Mouse (Mus musculus) gastrocnemius, postnatal 36 days (tissue): ENCODE measurements around the gene Dyrk1a. TPM values are rescaled to one million over a fixed set of nuclear protein-coding genes. Genes with fewer than 3 reads are reported as not detected.

Experiments used
- DNase-seq, 2 experiments: peaks; one replicate each; pipeline ENCODE4 v3.0.0; 2022
- intact Hi-C: fragments of 180-260 bp; cut with DNase I; formaldehyde crosslinking; loops from one replicate; pipeline ENCODE4 v1.15.1; 2025
- long read RNA-seq, 2 experiments: library from polyadenylated mRNA; stranded (forward); transcript quantifications; one replicate each; pipeline ENCODE4 v2.0.0; 2021
- total RNA-seq, 2 experiments: library from RNA; stranded (reverse); gene quantifications; 2 replicates each; pipeline ENCODE4 v1.2.3; 2021

Gene Dyrk1a
- total RNA-seq = 10 to 100 TPM; 78.6 to 82.9 TPM
- long read RNA-seq, experiment 1, full-length matches to known transcripts = 3 of 18 reads
- long read RNA-seq, experiment 1, partial matches to known transcripts = 0 of 18 reads
- long read RNA-seq, experiment 1, other reads (novel, unspliced or antisense) = 15 of 18 reads
- long read RNA-seq, experiment 2, partial matches to known transcripts = 3 of 23 reads
- long read RNA-seq, experiment 2, other reads (novel, unspliced or antisense) = 20 of 23 reads

DNA sequence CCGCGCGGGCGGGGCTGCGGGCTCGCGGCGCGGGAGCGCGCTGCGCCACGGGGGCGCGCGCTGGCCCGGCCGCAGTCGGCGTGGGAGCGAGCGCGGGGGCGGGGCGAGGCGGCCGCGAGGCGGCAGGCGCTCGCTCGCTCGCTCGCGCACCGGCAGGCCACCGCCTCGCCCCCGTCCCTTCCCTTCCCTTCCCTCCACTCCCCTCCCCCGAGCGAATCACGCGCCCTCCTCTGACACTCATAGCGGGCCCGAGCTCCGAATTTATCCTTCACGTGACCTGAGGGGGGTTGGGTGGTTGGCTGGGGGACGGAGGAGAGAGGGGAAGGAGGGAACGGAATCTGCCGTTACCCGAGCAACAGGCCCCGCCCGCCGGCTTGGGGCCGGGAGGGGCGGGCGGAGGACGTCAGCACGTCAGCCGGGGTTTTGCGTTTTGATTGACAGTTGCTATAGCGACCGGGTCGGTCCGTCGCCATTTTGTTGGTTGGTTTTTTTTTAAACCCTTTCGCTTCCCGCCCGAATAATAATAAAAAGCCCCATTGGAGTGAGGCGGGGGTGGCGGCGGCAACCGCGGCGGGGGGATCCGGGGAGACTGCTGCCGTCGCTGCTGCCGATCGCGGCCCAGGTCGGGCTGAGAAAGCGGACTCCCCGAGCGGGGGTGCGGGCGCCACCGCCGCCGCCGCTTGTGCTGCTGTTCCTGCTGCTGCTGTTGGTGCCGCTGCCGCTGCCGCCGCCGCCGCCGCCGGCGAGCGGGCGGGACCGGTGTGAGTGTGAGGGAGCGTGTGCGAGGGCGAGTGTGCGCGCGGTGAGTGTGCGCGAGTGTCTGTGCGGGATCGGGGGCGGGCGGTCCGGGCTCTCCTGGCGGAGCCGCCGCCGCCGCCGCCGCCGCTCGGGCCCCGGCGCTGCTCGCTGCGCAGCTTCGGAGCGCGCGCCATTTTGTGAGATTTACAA is at the start of gene Dyrk1a:
TSS of gene Dyrk1a (plus strand) at position 782 of the 948 bp plus-strand sequence.
- DNase-seq = peak; percentile 96 to 99
- intact Hi-C loops = loop anchor here (2.0 kb wide), 2 partner anchors 43 to 49 kb away; partner anchors contain the start of gene Vps26c

DNA sequence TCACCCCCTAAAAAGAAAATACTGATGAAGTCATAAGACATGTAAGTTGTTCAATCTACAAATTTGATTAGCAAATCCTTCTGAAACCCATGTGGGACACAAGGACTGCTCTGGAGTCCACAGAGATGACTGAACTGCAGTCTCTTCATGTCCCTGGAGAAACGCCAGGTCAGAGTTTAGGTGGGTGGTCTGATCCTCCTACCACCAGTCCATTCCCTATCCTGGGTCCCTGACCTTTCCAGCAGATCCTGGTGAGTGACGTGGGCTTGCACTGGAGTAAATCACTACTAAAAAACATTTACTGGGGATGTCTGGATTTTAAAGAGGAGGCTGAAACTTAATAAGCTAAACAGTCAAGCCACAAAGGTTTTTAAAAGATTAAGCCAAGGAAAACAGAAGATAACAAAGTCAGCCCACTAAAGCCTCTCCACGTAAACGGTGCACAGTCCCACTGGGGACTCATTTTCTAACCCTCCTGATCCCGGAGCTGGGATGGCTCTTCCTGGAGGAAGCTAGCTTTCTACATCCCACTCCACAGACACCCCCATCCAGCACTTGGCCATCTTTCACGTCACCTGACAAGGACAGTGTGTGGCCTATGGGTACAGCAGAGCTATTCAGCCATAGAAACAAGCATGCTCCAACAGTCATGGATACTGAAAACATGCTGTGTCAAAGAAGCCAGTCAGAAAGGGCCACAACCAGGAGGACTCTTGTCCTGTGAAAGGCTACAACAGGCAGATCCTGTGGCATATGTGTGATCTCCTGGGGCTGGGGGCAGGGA is 46.0 kb upstream of the Dyrk1a start:
- DNase-seq = no peak
- intact Hi-C loops = no loop called here

DNA sequence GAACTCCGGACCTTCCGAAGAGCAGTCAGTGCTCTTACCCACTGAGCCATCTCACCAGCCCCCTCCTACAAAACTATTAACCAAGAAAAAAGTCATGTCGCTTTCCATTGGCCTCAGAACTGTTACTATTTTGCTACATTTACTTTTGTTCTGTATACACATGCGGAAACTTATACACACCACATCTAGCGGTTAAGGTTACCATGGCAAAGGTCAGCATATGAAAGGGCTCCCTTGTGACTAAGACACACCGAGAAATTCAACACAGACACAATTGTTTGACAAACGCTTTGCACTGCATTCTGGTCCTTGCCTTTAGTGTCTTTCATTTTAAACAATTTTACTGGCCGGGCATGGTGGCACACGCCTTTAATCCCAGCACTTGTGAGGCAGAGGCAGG is 45.1 kb upstream of the Dyrk1a start:
- intact Hi-C loops = no loop called here
- no peak for DNase-seq

DNA sequence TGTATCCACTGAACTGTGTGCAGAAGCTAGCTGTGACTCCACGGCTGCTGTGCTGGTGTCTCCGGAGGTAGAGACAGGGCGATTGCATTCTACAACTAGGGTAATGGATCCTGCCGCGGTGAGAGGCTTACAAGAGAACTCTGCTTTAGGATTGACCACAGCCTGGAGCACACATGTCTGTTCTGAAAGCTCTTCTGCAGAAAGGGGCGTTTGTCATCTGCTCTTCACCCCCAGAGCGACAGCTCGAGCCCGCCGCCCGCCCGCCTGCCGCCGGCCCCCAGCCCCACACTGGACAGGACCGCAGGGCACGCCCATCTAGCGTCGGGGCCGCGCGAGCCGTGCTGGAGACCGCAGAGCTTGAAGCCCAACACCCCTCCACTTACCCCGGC is 43.9 kb upstream of the Dyrk1a start:
- DNase-seq = no peak
- intact Hi-C loops = loop anchor here (2.0 kb wide), 1 partner anchor 43 kb away; no protein-coding TSS in a partner anchor

DNA sequence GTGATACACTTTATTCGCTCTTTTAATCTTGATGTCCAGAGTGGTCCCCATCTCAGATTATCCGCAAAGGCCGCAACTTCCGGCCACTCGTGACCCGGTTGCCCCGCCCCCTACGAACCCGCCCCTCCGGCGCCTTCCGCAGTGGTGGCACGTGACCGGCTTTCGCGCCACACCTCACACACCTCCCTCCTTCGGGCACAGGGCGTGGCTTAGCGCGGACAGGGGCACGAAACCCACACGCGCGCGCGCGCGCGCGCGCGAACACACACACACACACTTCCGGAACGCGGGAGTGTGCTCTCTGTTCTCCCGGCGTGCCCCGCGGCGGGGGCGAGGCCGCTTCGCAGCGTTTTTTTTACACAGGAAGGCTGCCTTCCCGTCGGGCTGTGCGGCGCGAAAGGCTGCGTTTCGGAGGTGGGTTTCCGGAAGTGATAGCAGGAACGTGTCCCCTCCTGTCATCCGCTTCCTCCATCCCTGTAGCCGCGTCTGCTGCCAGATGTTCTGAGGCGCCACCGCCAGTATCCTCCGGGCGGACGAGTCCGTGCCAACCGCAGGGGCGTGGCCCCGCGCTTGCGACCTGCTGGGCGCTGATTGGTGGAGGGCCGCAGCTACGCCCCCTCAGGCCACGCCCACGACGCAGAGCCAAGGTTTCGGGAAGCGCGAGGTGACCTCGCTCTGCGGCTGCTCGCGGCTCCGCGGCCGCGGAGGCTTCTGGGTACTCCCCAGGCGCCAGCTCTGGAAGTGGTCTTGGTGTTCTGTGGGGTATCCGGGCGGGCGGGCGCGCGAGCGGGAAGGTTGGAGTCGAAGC is 43.3 kb upstream of the Dyrk1a start, which contains the start of gene Vps26c:
TSS of gene Vps26c (minus strand) at position 487 of the 808 bp plus-strand sequence.
- intact Hi-C loops = loop anchor here (2.0 kb wide), 1 partner anchor 42 kb away; no protein-coding TSS in a partner anchor
- DNase-seq = peak; percentile 97

DNA sequence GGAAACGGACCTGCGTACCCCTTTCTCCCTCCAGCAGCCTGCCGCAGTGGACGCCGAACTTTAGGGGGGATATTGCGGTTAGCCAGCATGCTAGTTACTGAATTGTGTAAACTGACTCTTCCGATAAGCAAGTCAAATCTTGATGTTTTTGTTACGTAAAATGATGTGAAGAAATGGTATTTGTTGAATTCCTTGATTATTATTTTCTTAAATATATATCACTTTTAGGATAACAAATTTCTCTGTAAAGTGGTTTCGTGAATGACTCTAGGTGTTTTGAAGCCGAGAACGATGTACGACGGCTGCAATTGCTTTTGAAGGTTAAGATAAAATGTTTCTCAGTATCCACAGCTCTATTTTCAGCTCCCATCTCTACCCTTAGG is 42.7 kb upstream of the Dyrk1a start:
- intact Hi-C loops = loop anchor here (2.0 kb wide), 1 partner anchor 42 kb away; no protein-coding TSS in a partner anchor

DNA sequence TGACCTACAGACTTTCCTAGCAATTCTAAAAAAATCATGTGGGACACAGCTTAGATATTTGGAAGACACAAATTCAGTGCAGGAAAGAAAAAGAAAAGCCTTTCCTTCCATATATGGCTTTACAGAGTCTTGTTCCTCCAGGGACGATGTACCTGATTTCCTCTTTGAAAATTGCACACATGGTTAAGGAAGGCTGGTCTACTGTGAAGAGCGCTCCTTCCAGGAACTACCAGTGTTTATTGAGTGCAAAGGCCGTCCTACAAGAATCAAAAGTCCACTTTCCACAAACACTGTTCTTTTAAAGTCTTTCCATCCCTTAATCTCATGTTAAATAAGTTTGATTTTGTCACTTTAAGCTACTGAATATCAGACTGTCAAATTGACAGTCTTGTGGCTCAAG is 42.3 kb upstream of the Dyrk1a start:
- no peak for DNase-seq
- intact Hi-C loops = loop anchor here (2.0 kb wide), 1 partner anchor 41 kb away; no protein-coding TSS in a partner anchor

More for the DNA sequence above, 42.7 kb upstream of the Dyrk1a start:
- no peak for DNase-seq

DNA sequence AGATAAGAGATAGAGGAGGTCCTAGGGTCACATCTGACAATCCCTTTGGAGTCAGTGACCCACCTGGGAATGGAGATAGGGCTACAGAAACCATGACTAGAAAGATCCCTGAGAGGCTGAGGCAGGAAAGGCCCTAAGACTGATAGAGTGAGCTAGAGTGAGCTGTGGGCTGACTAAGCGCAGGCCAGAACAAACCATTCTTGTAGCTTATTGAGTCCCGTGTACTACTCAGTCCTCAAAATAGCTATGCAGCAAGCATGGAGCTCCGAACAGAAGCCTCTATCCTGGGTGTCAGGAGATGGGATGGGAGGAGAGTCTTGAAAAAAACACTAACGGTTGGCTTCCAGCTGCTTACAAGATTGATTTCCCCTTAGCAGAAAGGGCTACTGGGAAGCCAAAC is 38.5 kb upstream of the Dyrk1a start:
- intact Hi-C loops = loop anchor here (5.0 kb wide), 1 partner anchor 86 kb away; no protein-coding TSS in a partner anchor

DNA sequence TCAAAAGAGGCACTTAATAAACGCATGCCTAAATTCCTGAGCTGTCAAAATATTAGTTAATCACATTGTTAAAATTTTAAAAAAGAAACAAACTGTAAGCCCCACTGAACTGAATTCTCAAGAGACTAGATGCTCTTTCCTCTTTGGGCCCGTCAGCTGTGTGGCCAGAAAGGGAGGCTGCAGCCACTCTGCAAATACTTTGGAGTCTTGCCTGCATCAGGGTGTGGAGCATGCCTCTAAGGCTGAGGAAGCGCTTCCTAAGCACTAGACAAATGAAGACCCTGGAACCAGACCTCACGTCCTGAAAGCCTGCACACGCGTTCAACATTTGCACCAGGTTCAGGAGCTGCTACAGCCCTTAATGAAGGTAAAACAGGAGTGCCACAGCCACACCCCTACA is 36.1 kb upstream of the Dyrk1a start:
- no peak for DNase-seq
- intact Hi-C loops = loop anchor here (5.0 kb wide), 1 partner anchor 84 kb away; no protein-coding TSS in a partner anchor

More for the DNA sequence above, 38.5 kb upstream of the Dyrk1a start:
- no peak for DNase-seq

DNA sequence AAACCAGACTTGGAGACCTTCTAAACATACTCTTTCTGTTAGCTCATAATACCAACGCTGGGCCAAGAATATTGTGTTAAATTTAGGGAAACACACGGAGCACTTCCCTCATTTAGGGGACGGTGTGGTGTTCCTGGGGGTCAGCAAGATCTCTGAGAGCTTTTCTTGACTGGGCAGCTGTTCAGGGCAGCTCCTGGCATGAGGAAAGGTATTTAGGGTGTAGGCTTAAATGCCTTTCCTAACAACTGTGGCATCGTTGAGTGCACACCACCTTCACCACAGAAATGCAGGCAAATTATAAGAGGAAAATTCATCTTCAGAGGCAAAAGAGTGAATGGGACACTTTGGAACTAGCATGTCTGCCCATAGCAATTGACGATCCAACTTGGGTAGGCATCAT is 34.1 kb upstream of the Dyrk1a start:
- DNase-seq = no peak
- intact Hi-C loops = no loop called here

DNA sequence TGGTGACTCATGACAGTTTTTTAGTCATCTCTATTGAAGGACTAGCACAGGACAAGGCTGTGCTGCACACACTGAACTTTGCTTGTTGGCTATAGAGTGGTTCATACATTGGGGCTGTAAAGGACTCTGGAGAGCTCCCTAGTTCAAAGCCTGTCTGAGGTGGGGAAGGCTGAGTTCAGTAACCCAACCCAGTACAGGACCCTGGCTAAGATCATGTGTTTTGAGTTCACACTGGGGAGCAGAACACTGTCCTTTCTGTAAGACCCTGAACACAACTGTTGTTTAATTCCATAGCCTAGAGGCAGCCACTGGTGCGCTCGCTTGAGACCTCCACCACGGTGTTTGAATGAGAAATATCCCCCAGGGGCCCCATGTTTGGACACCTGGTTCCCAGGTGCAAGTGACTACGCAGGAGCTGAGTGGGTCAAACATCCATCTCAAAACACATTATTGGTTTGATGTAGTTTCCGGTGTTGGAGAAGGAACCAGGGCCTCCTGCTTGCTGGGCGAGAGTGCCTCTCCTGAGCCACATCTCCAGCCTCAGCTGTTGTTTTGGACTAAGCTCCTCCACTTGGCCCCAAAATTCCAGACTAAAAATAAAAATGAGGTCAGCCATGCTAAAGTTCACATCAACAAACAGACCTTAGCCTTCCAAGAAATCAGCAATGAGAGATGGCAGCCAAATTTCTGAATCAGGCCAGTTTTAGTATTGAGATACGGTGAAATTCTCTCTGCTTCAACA is 33.2 kb upstream of the Dyrk1a start:
- intact Hi-C loops = no loop called here
- peak; percentile 40 to 44 for DNase-seq

DNA sequence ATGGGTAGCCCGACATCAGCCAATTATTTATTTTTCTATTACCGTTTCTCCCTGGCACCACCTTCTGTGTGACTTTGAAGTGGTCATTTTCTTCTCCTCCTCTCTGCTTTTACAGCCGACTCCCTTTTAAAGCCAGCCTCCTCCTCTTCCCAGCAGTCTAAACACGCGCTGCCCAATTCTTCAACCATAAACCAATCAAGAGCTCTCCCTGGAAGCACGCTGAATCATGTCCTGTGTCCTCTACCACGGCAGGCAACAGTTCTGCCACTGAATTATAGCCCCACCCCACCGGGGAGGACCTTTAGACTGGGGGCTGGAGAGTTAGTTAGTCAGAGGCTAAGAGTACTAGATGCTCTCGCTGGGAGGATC is 32.7 kb upstream of the Dyrk1a start:
- intact Hi-C loops = no loop called here
- peak; percentile 21 to 26 for DNase-seq

DNA sequence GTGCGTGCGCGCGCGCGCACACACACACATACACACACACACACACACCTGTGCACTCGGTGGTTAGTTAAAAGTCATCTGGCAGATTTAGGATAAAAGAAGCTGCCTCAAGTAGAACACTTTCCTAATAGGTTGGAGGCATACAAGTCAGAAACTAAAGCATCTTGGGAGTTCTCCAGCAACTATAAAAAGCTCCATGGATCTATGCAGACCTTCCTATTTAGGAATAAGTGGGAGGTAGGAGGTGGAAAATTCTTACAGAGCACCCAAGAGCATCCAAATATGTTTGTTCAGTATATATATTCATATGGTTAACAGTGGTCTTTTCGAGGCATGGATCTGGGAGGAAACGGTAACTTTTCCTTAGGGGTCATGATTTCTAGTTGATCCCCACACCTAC is 29.7 kb upstream of the Dyrk1a start:
- intact Hi-C loops = no loop called here
- no peak for DNase-seq

DNA sequence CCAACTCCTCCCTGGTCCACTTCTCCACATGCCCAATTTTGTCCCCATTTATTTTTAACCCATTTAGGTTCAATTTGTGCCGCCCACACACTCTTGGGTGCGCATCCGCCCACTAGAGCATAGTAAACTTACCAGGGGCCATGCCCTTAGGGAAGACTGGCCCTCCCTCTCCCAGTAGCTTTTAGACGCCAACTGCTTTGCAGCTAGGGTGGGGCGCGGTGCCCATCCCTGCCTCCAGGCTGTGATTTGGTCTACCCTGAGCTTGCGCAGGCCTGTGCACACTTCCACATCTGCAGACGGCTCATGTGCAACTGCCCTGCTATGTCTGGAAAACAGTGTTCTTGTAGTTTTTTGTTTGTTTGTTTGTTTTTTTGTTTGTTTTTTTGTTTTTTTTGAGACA is 26.9 kb upstream of the Dyrk1a start:
- no peak for DNase-seq
- intact Hi-C loops = no loop called here

DNA sequence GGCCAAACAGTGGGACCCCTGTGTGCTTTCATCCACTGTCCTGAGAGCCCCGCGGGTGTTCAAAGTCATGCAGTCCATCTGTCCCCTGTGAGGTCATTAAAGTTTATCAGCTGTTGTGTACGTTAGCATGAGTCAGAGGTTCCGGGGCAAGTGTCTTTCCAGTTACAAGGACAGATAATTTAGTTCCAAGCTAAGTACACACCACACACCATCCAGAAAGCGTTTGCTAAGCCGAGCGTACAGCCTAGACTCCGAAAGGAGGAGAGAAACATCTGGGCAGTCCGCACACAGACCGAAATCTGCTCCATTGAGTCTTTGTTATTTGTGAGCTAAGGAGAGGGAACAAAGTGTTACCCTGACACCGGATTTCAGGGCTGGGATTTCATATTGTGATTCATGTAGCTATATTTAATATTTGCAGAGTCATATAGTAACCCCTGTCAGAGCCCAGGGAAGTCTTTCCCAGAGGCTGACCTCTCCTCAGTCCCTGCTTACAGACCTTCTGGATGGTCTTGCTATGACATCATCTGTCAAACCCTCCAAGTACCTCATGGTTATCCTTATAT is 25.2 kb upstream of the Dyrk1a start:
- no peak for DNase-seq
- intact Hi-C loops = no loop called here

DNA sequence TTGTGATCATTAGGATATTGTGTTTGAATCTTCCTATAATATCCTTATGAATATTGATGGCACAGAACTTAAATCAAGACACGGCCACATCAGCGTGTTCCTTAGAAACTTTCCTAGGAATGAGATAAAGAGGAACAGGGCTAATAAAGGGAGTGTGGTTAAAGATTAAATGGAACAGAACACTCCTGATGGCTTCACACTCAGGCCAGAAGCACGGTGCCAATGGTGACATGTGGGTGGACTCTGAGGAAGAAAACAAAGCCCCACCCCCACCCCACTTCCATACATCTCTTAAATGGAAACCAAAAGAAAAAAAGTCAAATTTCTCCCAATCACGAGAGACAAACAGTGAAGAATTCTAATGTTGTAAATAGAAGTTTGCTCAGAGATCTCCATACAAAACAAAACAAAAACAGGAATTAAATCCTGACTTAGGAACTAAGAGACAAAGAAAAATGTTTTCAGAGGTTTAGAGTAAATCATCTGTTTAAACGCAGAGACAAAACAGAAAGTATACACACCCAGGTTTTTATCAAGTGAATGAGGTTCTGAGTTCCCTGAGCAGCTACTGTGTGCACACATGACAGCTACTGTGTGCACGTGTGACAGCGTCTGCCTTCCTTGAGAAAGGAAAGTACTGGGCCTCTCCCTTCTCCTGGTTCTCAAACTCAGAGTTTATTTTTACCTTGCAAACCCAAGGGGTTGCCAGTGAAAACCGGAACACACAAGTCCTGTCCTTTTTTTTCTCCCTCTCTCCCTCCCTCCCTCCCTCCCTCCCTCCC is 23.8 kb upstream of the Dyrk1a start:
- no peak for DNase-seq
- intact Hi-C loops = no loop called here

DNA sequence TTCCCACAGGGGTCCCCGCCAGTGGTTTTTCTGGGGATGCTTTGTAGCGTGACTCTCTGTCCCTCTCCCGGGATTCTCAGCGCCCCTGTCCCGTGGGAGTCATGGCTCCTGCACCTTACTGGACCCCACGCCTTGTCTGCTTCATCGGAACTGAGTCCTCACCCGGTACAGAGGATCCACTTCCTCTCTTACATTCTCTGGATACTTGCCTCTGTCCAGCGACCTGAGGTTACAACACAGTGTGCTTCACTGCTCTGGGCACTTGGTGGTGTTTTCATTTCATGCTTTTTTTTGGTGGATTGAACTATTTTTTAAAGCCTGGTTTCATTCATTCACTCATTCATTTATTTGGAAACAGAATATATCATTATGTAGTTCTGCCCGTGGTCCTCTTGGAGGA is 20.0 kb upstream of the Dyrk1a start:
- intact Hi-C loops = no loop called here

DNA sequence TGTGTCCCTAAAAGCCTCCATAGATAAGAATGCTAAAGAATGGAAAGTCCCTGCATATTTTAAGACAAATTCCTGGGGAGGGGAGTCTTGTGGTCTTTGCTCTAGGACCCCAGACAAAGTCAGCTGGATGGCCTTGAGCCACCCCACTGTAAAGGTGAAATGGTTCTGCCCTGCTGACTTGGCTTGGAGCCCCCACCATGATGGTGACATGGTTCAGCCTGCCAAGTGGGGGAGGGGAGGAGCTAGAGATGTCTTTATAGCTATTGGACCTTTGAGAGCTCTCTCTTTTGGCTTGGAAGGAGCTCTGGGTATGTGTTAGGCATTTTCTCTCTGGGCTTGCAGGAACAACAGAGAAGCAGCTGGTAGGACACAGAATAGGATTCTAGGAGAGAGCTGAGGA is 17.9 kb upstream of the Dyrk1a start:
- no peak for DNase-seq
- intact Hi-C loops = no loop called here

More for the DNA sequence above, 20.0 kb upstream of the Dyrk1a start:
- no peak for DNase-seq
